Mouse (Mus musculus) spleen, adult 2 months (tissue): ENCODE results near the gene Zfp866. TPM values are rescaled to one million over a fixed set of nuclear protein-coding genes. Genes with fewer than 3 reads are reported as not detected.
A peak's percentile ranks its signal among the peaks of the same experiment; 100 is the strongest.

ENCODE experiments used
- DNase-seq, 2 experiments: peaks; one replicate each; pipeline versions ENCODE4 v3.0.0 to v3.0.0-alpha.2; 2012 to 2021; ENCODE audit warnings: low spot score in 2 of 2, low read depth in 1 of 2
- H3K27ac ChIP-seq: fragments of 200-500 bp; 2 replicates; pipeline ENCODE4 v1.5.1; 2012; ENCODE audit warnings: low read length, inconsistent platforms; ENCODE audit not compliant: insufficient read depth
- H3K27me3 ChIP-seq: fragments of 200-500 bp; 2 replicates; pipeline ENCODE4 v1.6.1; 2012; ENCODE audit warnings: mild to moderate bottlenecking, moderate library complexity, low read length, inconsistent platforms; ENCODE audit not compliant: control insufficient read depth, insufficient read depth
- H3K36me3 ChIP-seq: fragments of 200-500 bp; 2 replicates; pipeline ENCODE4 v1.6.1; 2012; ENCODE audit warnings: mild to moderate bottlenecking, low read length, inconsistent platforms; ENCODE audit not compliant: control insufficient read depth, insufficient read depth
- H3K4me1 ChIP-seq: fragments of 200-500 bp; 2 replicates; pipeline ENCODE4 v1.6.1; 2011; ENCODE audit warnings: inconsistent platforms; ENCODE audit not compliant: control insufficient read depth, insufficient read depth, insufficient read length
- H3K4me3 ChIP-seq: fragments of 200-500 bp; 2 replicates; pipeline ENCODE4 v1.5.1; 2011; ENCODE audit warnings: mild to moderate bottlenecking, inconsistent platforms; ENCODE audit not compliant: insufficient read depth, insufficient read length; ENCODE audit errors: extremely low read depth
- CTCF ChIP-seq: fragments of 200-500 bp; IDR thresholded peaks from 2 replicates; pipeline ENCODE4 v1.5.1; 2011; ENCODE audit warnings: mild to moderate bottlenecking, inconsistent platforms; ENCODE audit not compliant: insufficient read depth, insufficient read length, insufficient replicate concordance; ENCODE audit errors: extremely low read depth
- POLR2A ChIP-seq: fragments of 200-500 bp; IDR thresholded peaks from 2 replicates; pipeline ENCODE4 v1.6.1; 2011; ENCODE audit warnings: low read depth, low read length, inconsistent platforms
- WGBS: fragments of 180-500 bp; shearing (Covaris S2); methylation state at CpG from one replicate; pipeline ENCODE4 v1.1.7; 2018; 5-methylcytosine and 5-hydroxymethylcytosine counted together
- polyA plus RNA-seq: library from polyadenylated mRNA; depleted of rRNA; stranded (reverse); fragments of >200 nt; gene quantifications from 2 replicates; pipeline ENCODE4 v1.2.3, GENCODE M21; 2012

The Zfp866 gene
- polyA plus RNA-seq, 1 experiment: 9.0 TPM

DNA sequence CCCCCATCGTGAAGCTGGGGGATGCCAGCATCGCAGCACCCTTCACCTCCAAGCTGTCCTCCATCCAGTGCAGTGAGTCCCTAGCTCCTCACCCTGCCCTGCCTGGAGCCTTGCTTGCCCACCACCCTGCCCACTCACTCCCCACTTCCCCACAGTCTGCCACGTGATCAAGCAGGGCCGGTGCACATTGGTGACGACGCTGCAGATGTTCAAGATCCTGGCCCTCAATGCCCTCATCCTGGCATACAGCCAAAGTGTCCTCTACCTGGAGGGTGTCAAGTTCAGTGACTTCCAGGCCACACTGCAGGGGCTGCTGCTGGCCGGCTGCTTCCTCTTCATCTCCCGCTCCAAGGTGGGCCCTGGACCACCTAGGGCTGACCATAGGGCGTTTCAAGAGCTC, 14.5 kb upstream of the Zfp866 start:
- 94% methylated on average over 9 of the region's 9 CpGs for WGBS
- TF ChIP-seq CTCF (no peak), POLR2A (no peak)
- Histone ChIP-seq H3K4me1 (no peaks in the 10 kb centered on the region), H3K27ac (no peak overlapping the region), H3K27me3 (no peaks in the 10 kb centered on the region), H3K4me3 (no peak overlapping the region), H3K36me3 (peaks cover 53% of the 10 kb centered on the region)
- DNase-seq: peak in 1 of 2 experiments; percentile 2

GRCm38 (mm10) chr8:69805086-69805485, 14.1 kb upstream of the Zfp866 start:
- Histone ChIP-seq H3K4me1 (no peaks in the 10 kb centered on the region), H3K27me3 (no peaks in the 10 kb centered on the region), H3K36me3 (peaks cover 55% of the 10 kb centered on the region), H3K27ac (no peak overlapping the region), H3K4me3 (no peak overlapping the region)
- DNase-seq: peak in 1 of 2 experiments; percentile 2
- WGBS: 97% methylated on average over 10 of the region's 10 CpGs
- TF ChIP-seq POLR2A (no peak), CTCF (no peak)

DNA sequence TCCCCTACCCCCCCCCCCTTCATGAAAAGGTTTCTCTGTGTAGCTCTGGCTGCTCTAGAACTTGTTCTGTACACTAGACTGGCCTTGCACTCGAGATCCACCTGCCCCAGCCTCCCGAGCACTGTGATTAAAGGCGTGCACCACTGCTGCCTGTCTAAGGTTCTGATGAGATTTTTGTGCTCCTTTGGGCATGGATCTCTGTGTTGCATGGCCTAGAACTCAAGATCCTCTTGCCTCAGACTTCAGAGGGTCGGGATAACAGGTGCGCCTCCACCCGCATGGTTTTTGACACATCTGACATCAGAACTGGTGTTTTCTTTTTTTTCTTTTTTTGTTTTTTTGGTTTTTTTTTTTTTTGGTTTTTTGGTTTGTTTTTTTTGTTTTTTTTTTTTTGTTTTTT, 13.6 kb upstream of the Zfp866 start:
- H3K4me1 ChIP-seq: no peaks in the 10 kb centered on the region
- no peak overlapping the region for H3K4me3 ChIP-seq
- H3K36me3 ChIP-seq: peaks cover 61% of the 10 kb centered on the region
- H3K27ac ChIP-seq: no peak overlapping the region
- 91% methylated on average over 6 of the region's 6 CpGs for WGBS
- TF ChIP-seq CTCF: no peak
- no peak for TF ChIP-seq POLR2A
- H3K27me3 ChIP-seq: no peaks in the 10 kb centered on the region
- DNase-seq: peak in 1 of 2 experiments; percentile 2

GRCm38 (mm10) chr8:69803366-69803765, 12.4 kb upstream of the Zfp866 start:
- Histone ChIP-seq H3K4me1 (no peaks in the 10 kb centered on the region), H3K4me3 (no peak overlapping the region), H3K27me3 (no peaks in the 10 kb centered on the region), H3K36me3 (peaks cover 72% of the 10 kb centered on the region), H3K27ac (no peak overlapping the region)
- TF ChIP-seq CTCF (no peak), POLR2A (no peak)
- DNase-seq: no peak
- 97% methylated on average over 7 of the region's 7 CpGs for WGBS

DNA sequence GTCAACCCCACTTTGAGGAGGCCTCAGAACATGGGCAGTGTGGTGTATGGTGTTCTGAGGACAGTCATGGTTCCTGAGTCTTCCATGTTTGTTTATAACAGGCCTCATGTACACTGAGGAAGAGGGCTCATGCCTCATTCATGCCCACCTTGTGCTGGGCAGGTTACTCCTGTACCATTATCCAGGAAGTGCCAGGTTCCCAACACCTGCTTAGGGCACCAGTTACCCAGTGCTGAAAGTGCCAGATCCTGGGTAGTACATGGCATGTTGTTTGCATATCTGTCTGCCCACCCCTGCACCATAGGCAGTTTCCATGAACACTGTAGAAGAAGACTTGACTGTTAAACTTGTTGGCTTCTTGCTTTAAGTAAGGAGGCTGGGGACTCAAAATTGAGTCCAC, 11.2 kb upstream of the Zfp866 start:
- no peak for DNase-seq
- H3K27me3 ChIP-seq: no peaks in the 10 kb centered on the region
- H3K36me3 ChIP-seq: peaks cover 79% of the 10 kb centered on the region
- no peaks in the 10 kb centered on the region for H3K4me1 ChIP-seq
- no peak overlapping the region for H3K4me3 ChIP-seq
- TF ChIP-seq POLR2A: no peak
- no peak for TF ChIP-seq CTCF
- no peak overlapping the region for H3K27ac ChIP-seq

DNA sequence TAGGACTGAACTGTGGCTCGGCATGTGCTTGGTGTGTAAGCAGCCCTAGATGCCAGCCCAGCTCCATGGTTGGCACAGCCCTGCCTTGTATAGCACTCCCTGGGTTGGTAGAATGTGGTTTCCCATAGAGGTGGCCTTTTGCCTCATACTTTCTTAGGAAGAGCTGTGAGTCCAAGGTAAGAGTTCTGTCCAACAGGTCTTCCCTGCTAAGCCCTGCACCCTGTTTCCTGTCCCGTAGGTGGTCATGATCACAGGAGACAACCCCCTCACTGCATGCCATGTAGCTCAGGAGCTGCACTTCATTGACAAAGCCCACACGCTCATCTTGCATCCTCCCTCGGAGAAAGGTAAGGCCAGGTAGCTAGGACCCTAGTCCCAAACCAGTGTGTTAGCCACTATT, 10.8 kb upstream of the Zfp866 start:
- no peak for DNase-seq
- Histone ChIP-seq H3K4me3 (no peak overlapping the region), H3K27ac (no peak overlapping the region), H3K4me1 (no peaks in the 10 kb centered on the region), H3K27me3 (no peaks in the 10 kb centered on the region), H3K36me3 (peaks cover 80% of the 10 kb centered on the region)
- TF ChIP-seq POLR2A (no peak), CTCF (no peak)
- WGBS: 96% methylated on average over 4 of the region's 4 CpGs

- no peak for DNase-seq
- H3K4me1 ChIP-seq: no peaks in the 10 kb centered on the region
- no peaks in the 10 kb centered on the region for H3K27me3 ChIP-seq
- peaks cover 75% of the 10 kb centered on the region for H3K36me3 ChIP-seq
- 99% methylated on average over 5 of the region's 5 CpGs for WGBS
- no peak overlapping the region for H3K27ac ChIP-seq
- no peak overlapping the region for H3K4me3 ChIP-seq
- TF ChIP-seq POLR2A: no peak
- TF ChIP-seq CTCF: no peak
These were observed 9.0 kb upstream of the Zfp866 start for GRCm38 (mm10) chr8:69799946-69800345.
